Mouse (Mus musculus) cortical plate, adult 2 months (tissue): ENCODE measurements around the gene Cdh3.

Experiments used
- CTCF ChIP-seq: fragments of 200-500 bp; IDR thresholded peaks from 2 replicates; pipeline ENCODE4 v1.5.1; 2011; ENCODE audit warnings: mild to moderate bottlenecking, control low read depth, low read length; ENCODE audit not compliant: insufficient read depth; ENCODE audit errors: extremely low read depth
- POLR2A ChIP-seq: fragments of 200-500 bp; IDR thresholded peaks from 2 replicates; pipeline ENCODE4 v1.6.1; 2011; ENCODE audit warnings: mild to moderate bottlenecking, low read length, control low read depth; ENCODE audit not compliant: insufficient read depth; ENCODE audit errors: extremely low read depth

DNA sequence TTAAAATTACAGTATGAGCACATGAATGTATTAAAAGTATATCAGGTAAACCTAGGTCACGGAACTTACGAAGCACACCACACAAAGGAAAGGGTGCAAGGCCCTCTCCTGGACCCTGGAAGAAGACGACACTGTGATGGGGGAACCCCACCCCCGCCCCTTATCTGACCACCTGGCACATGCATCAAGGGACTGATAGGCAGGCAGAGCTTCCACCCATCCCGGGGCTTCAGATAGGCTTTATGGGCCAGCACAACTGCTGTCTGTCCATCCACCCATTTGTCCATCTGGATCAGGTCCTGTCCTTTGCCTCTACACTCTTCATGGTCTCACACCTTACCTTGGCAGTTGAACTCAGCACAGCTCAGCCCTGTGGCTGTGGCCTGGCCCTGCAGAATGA is 48.6 kb upstream of the Cdh3 start:
- TF ChIP-seq CTCF = no peak
- TF ChIP-seq POLR2A = no peak
